18 mouse cellular contexts compared by ENCODE assay signal in the genomic region with DNA sequence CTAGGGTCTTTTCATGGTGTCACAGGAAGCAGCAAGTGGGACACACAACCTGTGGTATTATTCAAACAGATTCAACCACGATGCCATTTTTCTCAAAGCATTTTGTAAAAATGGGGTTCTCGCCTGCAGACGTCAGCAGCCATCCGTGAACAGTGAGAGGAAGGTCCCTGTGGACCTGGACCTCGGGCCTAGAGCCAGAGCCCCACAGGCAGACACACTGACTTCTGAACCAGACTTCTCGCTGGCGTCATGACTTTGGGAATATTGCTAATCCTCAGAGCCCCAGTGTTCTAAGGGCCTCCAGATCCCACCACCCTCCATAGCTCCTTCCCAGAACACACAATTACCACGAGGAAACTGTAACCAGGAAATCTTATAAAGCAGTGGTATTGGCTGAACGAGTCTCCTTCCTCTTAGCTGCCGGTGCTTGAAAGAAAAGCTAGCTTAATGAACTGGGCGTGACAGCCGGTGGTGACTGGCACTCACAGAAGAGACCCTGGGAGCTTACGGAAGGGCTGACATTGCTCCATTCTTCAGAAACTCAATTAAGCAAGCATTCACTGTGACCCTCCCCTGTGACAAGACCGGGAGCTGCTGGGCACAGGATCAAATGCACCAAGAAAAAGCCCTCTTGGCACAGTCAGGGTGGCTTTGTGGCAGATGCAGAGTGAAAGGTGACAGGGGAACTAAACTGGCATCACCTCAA. TPM values are rescaled to one million over a fixed set of nuclear protein-coding genes. Genes with fewer than 3 reads are reported as not detected.
A peak's percentile ranks its signal among the peaks of the same experiment; 100 is the strongest.
DNase-seq lines count a peak whose midpoint lies in the region.
"Had no signal": no experiment of that assay in that cellular context is flagged by ENCODE, and none has a peak within 500 bp of the region (broad histone marks: within the 10 kb centered on the region; RNA-seq: fewer than 3 reads in every experiment).

No protein-coding gene starts in this region.

- no peaks in the 10 kb centered on the region for H3K36me3 ChIP-seq in forebrain, embryonic 10.5 days (replicated peaks)
- H3K36me3 ChIP-seq: heart, embryonic 13.5 days had no signal

- 39% methylated on average over 14 of the region's 14 CpGs for WGBS in forebrain, embryonic 10.5 days

- H3K27me3 ChIP-seq in forebrain, embryonic 10.5 days (ENCODE audit: poor library complexity, severe bottlenecking), result no peaks in the 10 kb centered on the region; the same call in none of the 2 replicates

- H3K4me3 ChIP-seq in forebrain, embryonic 10.5 days, result no peak overlapping the region
- H3K4me3 ChIP-seq: heart, embryonic 13.5 days had no signal

- peaks cover 19% of the 10 kb centered on the region for H3K4me1 ChIP-seq in forebrain, embryonic 10.5 days
- H3K4me1 ChIP-seq: heart, embryonic 13.5 days had no signal

- DNase-seq in kidney, adult 11 months, result peak; percentile 33
- no peak for DNase-seq in kidney, postnatal 14 days
- peak; percentile 15 for DNase-seq in ZHBTc4 (ENCODE audit: low read depth, low spot score)
- DNase-seq in forebrain, embryonic 10.5 days (ENCODE audit: extremely low spot score, low spot score), result peak; percentile 28
- DNase-seq in kidney, postnatal 36 days, result peak; percentile 42 to 74
- DNase-seq in right cerebral cortex, postnatal 25 days, result no peak
- DNase-seq in embryo, embryonic 10 days (ENCODE audit: low spot score), result no peak
- DNase-seq: adrenal gland, postnatal 25 days; cerebellum, adult 11-12 months; gastrocnemius, postnatal 14 days; lung, adult 2 months; spleen, adult 18-20 months; thymus, postnatal 4 days had no signal

- H3K27ac ChIP-seq in forebrain, embryonic 10.5 days, result no peak overlapping the region
- H3K27ac ChIP-seq: heart, embryonic 13.5 days had no signal

- H3K9me3 ChIP-seq in forebrain, embryonic 10.5 days, result no peaks in the 10 kb centered on the region
- H3K9me3 ChIP-seq: heart, embryonic 13.5 days had no signal

RNA-seq across cellular contexts. Expression of a gene that starts 2.0 kb away (rescaled TPM):
- not detected in 2 replicates for polyA plus RNA-seq in forebrain, embryonic 10.5 days (2016; fragmentation: Nextera tagmentation; extraction: Ambion mirVana)
- polyA plus RNA-seq: embryonic facial prominence, embryonic 11.5 days; heart, embryonic 13.5 days; intestine, embryonic 14.5 days; lung, adult 2 months; Patski had no signal

RNA-seq across cellular contexts. Expression of a gene that starts 11.1 kb away (rescaled TPM):
- not detected in 2 replicates for polyA plus RNA-seq in forebrain, embryonic 10.5 days (2016; fragmentation: Nextera tagmentation; extraction: Ambion mirVana)
- polyA plus RNA-seq: heart, embryonic 13.5 days; intestine, embryonic 14.5 days; limb, embryonic 14.5 days; lung, adult 2 months; Patski had no signal

RNA-seq across cellular contexts. Expression of a gene that starts 20.0 kb away (rescaled TPM):
- polyA plus RNA-seq in forebrain, embryonic 10.5 days (2016; fragmentation: Nextera tagmentation; extraction: Ambion mirVana), result not detected in 2 replicates
- polyA plus RNA-seq: embryonic facial prominence, embryonic 11.5 days; Patski had no signal

RNA-seq across cellular contexts. Expression of a gene that starts 37.1 kb away (rescaled TPM):
- polyA plus RNA-seq in forebrain, embryonic 10.5 days (2016; fragmentation: Nextera tagmentation; extraction: Ambion mirVana), result 177 and 184 TPM in 2 replicates

RNA-seq across cellular contexts. Expression of a gene that starts 49.5 kb away (rescaled TPM):
- 1.9 and 2.2 TPM in 2 replicates for polyA plus RNA-seq in forebrain, embryonic 10.5 days (2016; fragmentation: Nextera tagmentation; extraction: Ambion mirVana)

Comparison
In these comparisons a context has a peak if more than half of its experiments do, and no peak if none do; other contexts are left out.
1. DNase-seq: peak in kidney, adult 11 months (single experiment), ZHBTc4 (single experiment), forebrain, embryonic 10.5 days (single experiment) and kidney, postnatal 36 days (2 of 2); none in kidney, postnatal 14 days (single experiment), right cerebral cortex, postnatal 25 days (single experiment) and embryo, embryonic 10 days (single experiment).